Mouse (Mus musculus): ENCODE data around the gene Tctn1. TPM values are rescaled to one million over a fixed set of nuclear protein-coding genes. Genes with fewer than 3 reads are reported as not detected.
A peak's percentile ranks its signal among the peaks of the same experiment; 100 is the strongest.

The Tctn1 gene
- polyA plus RNA-seq, 1 experiment from 2014 or later = 6.2 TPM

GRCm38 (mm10) chr5:122288147-122288811 is 24.0 kb upstream of the Tctn1 start:
- 85% methylated on average over 4 of the region's 4 CpGs for WGBS
- Histone ChIP-seq H3K27ac (replicated peaks; ENCODE audit: low read depth, low read length) (no peak overlapping the region), H3K4me2 (ENCODE audit: low read length) (no peak overlapping the region), H3K9ac (replicated peaks; ENCODE audit: low read length) (no peak overlapping the region), H3K27me3 (ENCODE audit: control insufficient read depth, insufficient read depth, low read length) (no peaks in the 10 kb centered on the region), H3K4me3 (replicated peaks; ENCODE audit: low read depth, low read length) (no peak overlapping the region), H3K36me3 (ENCODE audit: control insufficient read depth, insufficient read depth, low read length) (no peaks in the 10 kb centered on the region), H3K9me3 (ENCODE audit: control insufficient read depth, low read length) (no peaks in the 10 kb centered on the region; the same call in 1 of the 2 replicates), H3K4me1 (ENCODE audit: control insufficient read depth, insufficient read depth, low read length) (peaks cover 20% of the 10 kb centered on the region)
- no peak for ATAC-seq (ENCODE audit: low FRiP score, low TSS enrichment)
- DNase-seq = no peak

- ATAC-seq (ENCODE audit: low FRiP score, low TSS enrichment) (no peak), DNase-seq (no peak)
- no peak overlapping the region for H3K4me2 ChIP-seq (ENCODE audit: low read length)
- no peak overlapping the region for H3K4me3 ChIP-seq (replicated peaks; ENCODE audit: low read depth, low read length)
- no peaks in the 10 kb centered on the region for H3K27me3 ChIP-seq (ENCODE audit: control insufficient read depth, insufficient read depth, low read length)
- no peak overlapping the region for H3K9ac ChIP-seq (replicated peaks; ENCODE audit: low read length)
- no peak overlapping the region for H3K27ac ChIP-seq (replicated peaks; ENCODE audit: low read depth, low read length)
- H3K9me3 ChIP-seq (ENCODE audit: control insufficient read depth, low read length) = no peaks in the 10 kb centered on the region; the same call in 1 of the 2 replicates
- H3K36me3 ChIP-seq (ENCODE audit: control insufficient read depth, insufficient read depth, low read length) = no peaks in the 10 kb centered on the region
- H3K4me1 ChIP-seq (ENCODE audit: control insufficient read depth, insufficient read depth, low read length) = peaks cover 16% of the 10 kb centered on the region
- WGBS = 93% methylated on average over 4 of the region's 4 CpGs
Measured at GRCm38 (mm10) chr5:122287026-122287425, 22.8 kb upstream of the Tctn1 start.

GRCm38 (mm10) chr5:122286191-122286590 is 21.9 kb upstream of the Tctn1 start:
- peak overlapping the region; percentile 84 for H3K4me2 ChIP-seq (ENCODE audit: low read length)
- H3K9me3 ChIP-seq (ENCODE audit: control insufficient read depth, low read length) = no peaks in the 10 kb centered on the region; the same call in 1 of the 2 replicates
- H3K27me3 ChIP-seq (ENCODE audit: control insufficient read depth, insufficient read depth, low read length) = no peaks in the 10 kb centered on the region
- DNase-seq = no peak
- no peaks in the 10 kb centered on the region for H3K36me3 ChIP-seq (ENCODE audit: control insufficient read depth, insufficient read depth, low read length)
- H3K4me3 ChIP-seq (replicated peaks; ENCODE audit: low read depth, low read length) = peak overlapping the region; percentile 98; the same call in 1 of the 2 replicates
- no peak for ATAC-seq (ENCODE audit: low FRiP score, low TSS enrichment)
- H3K4me1 ChIP-seq (ENCODE audit: control insufficient read depth, insufficient read depth, low read length) = peaks cover 16% of the 10 kb centered on the region
- no peak overlapping the region for H3K9ac ChIP-seq (replicated peaks; ENCODE audit: low read length)
- WGBS = 89% methylated on average over 10 of the region's 10 CpGs
- H3K27ac ChIP-seq (replicated peaks; ENCODE audit: low read depth, low read length) = no peak overlapping the region

- ATAC-seq (ENCODE audit: low FRiP score, low TSS enrichment) (no peak), DNase-seq (no peak)
- peaks cover 16% of the 10 kb centered on the region for H3K4me1 ChIP-seq (ENCODE audit: control insufficient read depth, insufficient read depth, low read length)
- no peaks in the 10 kb centered on the region for H3K27me3 ChIP-seq (ENCODE audit: control insufficient read depth, insufficient read depth, low read length)
- H3K4me3 ChIP-seq (replicated peaks; ENCODE audit: low read depth, low read length) = peak overlapping the region; percentile 98
- 57% methylated on average over 7 of the region's 7 CpGs for WGBS
- H3K36me3 ChIP-seq (ENCODE audit: control insufficient read depth, insufficient read depth, low read length) = no peaks in the 10 kb centered on the region
- peak overlapping the region; percentile 88 for H3K9ac ChIP-seq (replicated peaks; ENCODE audit: low read length)
- H3K27ac ChIP-seq (replicated peaks; ENCODE audit: low read depth, low read length) = no peak overlapping the region
- peak overlapping the region; percentile 84 for H3K4me2 ChIP-seq (ENCODE audit: low read length)
- no peaks in the 10 kb centered on the region; the same call in 1 of the 2 replicates for H3K9me3 ChIP-seq (ENCODE audit: control insufficient read depth, low read length)
Measured at GRCm38 (mm10) chr5:122285767-122286150, 21.5 kb upstream of the Tctn1 start.

GRCm38 (mm10) chr5:122285029-122285766 is 20.9 kb upstream of the Tctn1 start:
- DNase-seq (peak; percentile 67), ATAC-seq (ENCODE audit: low FRiP score, low TSS enrichment) (peak; percentile 18; the same call in 1 of the 2 replicates)
- Histone ChIP-seq H3K9ac (replicated peaks; ENCODE audit: low read length) (peak overlapping the region; percentile 88), H3K4me1 (ENCODE audit: control insufficient read depth, insufficient read depth, low read length) (peaks cover 16% of the 10 kb centered on the region), H3K9me3 (ENCODE audit: control insufficient read depth, low read length) (no peaks in the 10 kb centered on the region; the same call in 1 of the 2 replicates), H3K36me3 (ENCODE audit: control insufficient read depth, insufficient read depth, low read length) (no peaks in the 10 kb centered on the region), H3K27ac (replicated peaks; ENCODE audit: low read depth, low read length) (peak overlapping the region; percentile 90), H3K4me2 (ENCODE audit: low read length) (peak overlapping the region; percentile 84), H3K27me3 (ENCODE audit: control insufficient read depth, insufficient read depth, low read length) (no peaks in the 10 kb centered on the region), H3K4me3 (replicated peaks; ENCODE audit: low read depth, low read length) (peak overlapping the region; percentile 98)
- WGBS = 1% methylated on average over 34 of the region's 34 CpGs

GRCm38 (mm10) chr5:122284183-122285028 is 20.1 kb upstream of the Tctn1 start, which contains the start of gene Pptc7:
Gene Pptc7, plus strand, starts transcription at chr5:122284365.
- H3K4me2 ChIP-seq (ENCODE audit: low read length) = peak within 1 kb of the TSS; percentile 84
- WGBS = under 1% methylated on average over 112 of the region's 114 CpGs

GRCm38 (mm10) chr5:122283828-122284182 is 19.5 kb upstream of the Tctn1 start:
- DNase-seq = no peak
- Histone ChIP-seq H3K9ac (replicated peaks; ENCODE audit: low read length) (no peak overlapping the region), H3K27ac (replicated peaks; ENCODE audit: low read depth, low read length) (no peak overlapping the region), H3K9me3 (ENCODE audit: control insufficient read depth, low read length) (no peaks in the 10 kb centered on the region), H3K4me2 (ENCODE audit: low read length) (no peak overlapping the region), H3K4me3 (replicated peaks; ENCODE audit: low read depth, low read length) (peak overlapping the region; percentile 98; the same call in 1 of the 2 replicates), H3K4me1 (ENCODE audit: control insufficient read depth, insufficient read depth, low read length) (peaks cover 16% of the 10 kb centered on the region), H3K36me3 (ENCODE audit: control insufficient read depth, insufficient read depth, low read length) (no peaks in the 10 kb centered on the region), H3K27me3 (ENCODE audit: control insufficient read depth, insufficient read depth, low read length) (no peaks in the 10 kb centered on the region)
- 29% methylated on average over 2 of the region's 2 CpGs for WGBS
- no peak for ATAC-seq (ENCODE audit: low FRiP score, low TSS enrichment)

More at GRCm38 (mm10) chr5:122284183-122285028, 20.1 kb upstream of the Tctn1 start, which contains the start of gene Pptc7:
- Histone ChIP-seq H3K9ac (replicated peaks; ENCODE audit: low read length) (peak within 1 kb of the TSS; percentile 88), H3K27me3 (ENCODE audit: control insufficient read depth, insufficient read depth, low read length) (no peaks in the 10 kb centered on the region), H3K9me3 (ENCODE audit: control insufficient read depth, low read length) (no peaks in the 10 kb centered on the region), H3K36me3 (ENCODE audit: control insufficient read depth, insufficient read depth, low read length) (no peaks in the 10 kb centered on the region), H3K4me1 (ENCODE audit: control insufficient read depth, insufficient read depth, low read length) (peaks cover 16% of the 10 kb centered on the region), H3K27ac (replicated peaks; ENCODE audit: low read depth, low read length) (peak within 1 kb of the TSS; percentile 90), H3K4me3 (replicated peaks; ENCODE audit: low read depth, low read length) (peak within 1 kb of the TSS; percentile 98)
- DNase-seq (peak; percentile 97), ATAC-seq (ENCODE audit: low FRiP score, low TSS enrichment) (peak; percentile 96)

- H3K27ac ChIP-seq (replicated peaks; ENCODE audit: low read depth, low read length) = no peak overlapping the region
- DNase-seq (no peak), ATAC-seq (ENCODE audit: low FRiP score, low TSS enrichment) (no peak)
- H3K4me2 ChIP-seq (ENCODE audit: low read length) = no peak overlapping the region
- no peak overlapping the region for H3K9ac ChIP-seq (replicated peaks; ENCODE audit: low read length)
- H3K27me3 ChIP-seq (ENCODE audit: control insufficient read depth, insufficient read depth, low read length) = no peaks in the 10 kb centered on the region
- no peak overlapping the region for H3K4me3 ChIP-seq (replicated peaks; ENCODE audit: low read depth, low read length)
- WGBS = 47% methylated on average over 19 of the region's 19 CpGs
- H3K9me3 ChIP-seq (ENCODE audit: control insufficient read depth, low read length) = no peaks in the 10 kb centered on the region
- no peaks in the 10 kb centered on the region for H3K36me3 ChIP-seq (ENCODE audit: control insufficient read depth, insufficient read depth, low read length)
- peaks cover 8% of the 10 kb centered on the region for H3K4me1 ChIP-seq (ENCODE audit: control insufficient read depth, insufficient read depth, low read length)
Measured at GRCm38 (mm10) chr5:122280827-122281462, 16.7 kb upstream of the Tctn1 start.

Measured in midbrain, embryonic 14.5 days (tissue).